Mouse (Mus musculus): ENCODE results near the gene Plekhj1. TPM values are rescaled to one million over a fixed set of nuclear protein-coding genes. Genes with fewer than 3 reads are reported as not detected.

Gene Plekhj1
- total and polyA plus RNA-seq, 2 experiments from 2014 or later: 88.1 to 94.1 TPM

DNA sequence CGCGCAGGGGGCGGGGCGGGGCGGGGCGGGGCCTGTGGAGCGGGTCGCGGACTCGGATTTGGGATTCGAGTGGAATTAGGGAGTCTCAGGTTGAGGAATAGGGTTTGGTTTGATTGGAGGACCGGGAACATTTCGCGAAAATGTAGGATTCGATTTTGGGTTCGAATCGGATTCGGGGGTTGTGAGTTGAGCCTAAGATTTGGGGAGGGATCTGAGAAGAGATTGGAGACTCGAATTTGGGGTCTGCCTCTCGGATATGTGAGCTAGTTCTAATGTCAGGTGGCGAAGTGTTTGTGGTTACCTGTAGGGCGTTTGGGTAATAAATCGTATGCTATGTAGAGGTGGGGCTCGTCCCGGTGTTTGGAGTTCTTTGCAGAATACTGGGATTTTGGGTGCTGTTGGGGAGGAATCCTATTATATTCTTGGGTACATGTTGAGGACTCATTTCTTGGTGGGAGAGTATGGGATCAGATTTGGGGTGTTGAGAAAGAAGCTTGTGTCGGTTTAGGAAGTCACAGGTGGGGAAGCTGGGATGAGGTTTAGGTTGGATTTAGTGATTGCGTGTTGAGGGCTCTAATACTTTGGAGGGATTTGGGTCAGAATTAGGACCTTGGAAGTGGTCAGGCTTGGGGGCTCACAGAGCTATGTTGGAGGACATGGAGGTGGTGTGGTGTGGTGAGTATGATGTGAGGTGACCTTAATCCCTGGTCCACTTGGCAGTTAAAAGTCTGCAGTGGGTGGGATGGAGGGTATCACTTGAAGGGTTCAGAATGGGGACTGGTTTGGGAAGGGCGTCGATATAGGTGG lies 28.8 kb upstream of the Plekhj1 start:
- peak overlapping the region; percentile 74 for H3K4me3 ChIP-seq (ENCODE audit: low read depth, low read length)
- peak overlapping the region; percentile 98 for H3K4me2 ChIP-seq (ENCODE audit: low read depth, low read length, poor library complexity, severe bottlenecking)
- H3K9me3 ChIP-seq (ENCODE audit: low read length): no peaks in the 10 kb centered on the region
- 9% methylated on average over 24 of the region's 29 CpGs for WGBS
- peak overlapping the region; percentile 85 for H3K27ac ChIP-seq (ENCODE audit: low read depth, low read length)
- ATAC-seq (ENCODE audit: low FRiP score) (no peak), DNase-seq (ENCODE audit: low spot score) (no peak)
- TF ChIP-seq CTCF (IDR thresholded peaks at IDR 0.05): no peak
- H3K27me3 ChIP-seq (ENCODE audit: insufficient read depth, low read length): no peaks in the 10 kb centered on the region
- peaks cover 14% of the 10 kb centered on the region for H3K36me3 ChIP-seq (ENCODE audit: insufficient read depth, low read length)
- H3K9ac ChIP-seq (replicated peaks; ENCODE audit: low read length, poor library complexity, severe bottlenecking): peak overlapping the region; percentile 88
- peaks cover 6% of the 10 kb centered on the region; the same call in 1 of the 2 replicates for H3K4me1 ChIP-seq (ENCODE audit: insufficient read depth, low read length)

DNA sequence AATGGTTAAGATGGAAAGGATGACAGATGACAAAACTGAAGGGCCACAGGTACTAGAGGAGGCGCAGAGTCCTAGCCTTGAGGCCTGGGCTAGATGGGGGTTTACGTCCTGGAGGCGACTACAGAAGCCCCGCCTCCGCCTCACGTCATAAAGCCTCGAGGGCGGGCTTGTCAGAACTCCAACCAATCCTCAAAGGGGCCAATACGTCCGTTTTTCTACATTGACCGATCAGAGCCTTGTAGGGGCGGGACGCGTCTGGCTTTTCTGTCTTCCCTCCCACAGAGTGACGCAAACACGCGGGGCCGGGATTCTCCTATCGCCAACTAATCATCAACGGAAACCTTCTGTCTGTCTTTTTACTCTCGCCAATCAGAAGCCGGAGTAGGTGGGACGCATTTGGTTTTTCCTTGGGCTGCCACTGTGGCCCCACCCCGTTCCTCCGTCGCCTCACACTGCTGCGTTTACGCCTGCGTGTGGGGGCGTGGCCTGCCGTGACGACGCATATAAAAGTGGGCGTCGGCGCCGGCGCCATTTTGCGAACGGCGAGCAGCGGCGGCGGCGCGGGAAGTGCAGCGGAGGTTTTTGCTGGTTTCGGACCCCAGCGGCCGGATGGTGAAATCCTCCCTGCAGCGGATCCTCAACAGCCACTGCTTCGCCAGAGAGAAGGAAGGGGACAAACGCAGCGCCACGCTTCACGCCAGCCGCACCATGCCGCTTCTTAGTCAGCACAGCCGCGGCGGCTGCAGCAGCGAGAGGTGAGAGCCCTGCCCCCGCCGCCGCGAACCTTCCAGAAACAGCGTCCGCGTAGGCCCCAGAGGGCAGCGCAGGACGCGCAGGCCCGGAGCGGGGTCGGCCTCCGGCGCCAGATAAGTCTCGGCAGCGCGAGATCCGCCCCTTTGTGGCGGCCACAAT lies 28.0 kb upstream of the Plekhj1 start, which contains the start of gene Oaz1:
TSS of gene Oaz1 (plus strand) at position 506 of the 912 bp plus-strand sequence.
- peak within 1 kb of the TSS; percentile 88 for H3K9ac ChIP-seq (replicated peaks; ENCODE audit: low read length, poor library complexity, severe bottlenecking)
- no peaks in the 10 kb centered on the region for H3K9me3 ChIP-seq (ENCODE audit: low read length)
- peak within 1 kb of the TSS; percentile 74 for H3K4me3 ChIP-seq (ENCODE audit: low read depth, low read length)
- DNase-seq (ENCODE audit: low spot score) (peak; percentile 100), ATAC-seq (ENCODE audit: low FRiP score) (peak; percentile 98)
- peaks cover 6% of the 10 kb centered on the region; the same call in 1 of the 2 replicates for H3K4me1 ChIP-seq (ENCODE audit: insufficient read depth, low read length)
- H3K4me2 ChIP-seq (ENCODE audit: low read depth, low read length, poor library complexity, severe bottlenecking): peak within 1 kb of the TSS; percentile 98
- peaks cover 14% of the 10 kb centered on the region for H3K36me3 ChIP-seq (ENCODE audit: insufficient read depth, low read length)
- peak within 1 kb of the TSS; percentile 85 for H3K27ac ChIP-seq (ENCODE audit: low read depth, low read length)
- H3K27me3 ChIP-seq (ENCODE audit: insufficient read depth, low read length): no peaks in the 10 kb centered on the region
- under 1% methylated on average over 79 of the region's 82 CpGs for WGBS
- TF ChIP-seq CTCF (IDR thresholded peaks at IDR 0.05): peak; percentile 24

- Histone ChIP-seq H3K36me3 (ENCODE audit: insufficient read depth, low read length) (peaks cover 7% of the 10 kb centered on the region; the same call in 1 of the 2 replicates), H3K27me3 (ENCODE audit: insufficient read depth, low read length) (no peaks in the 10 kb centered on the region), H3K9ac (replicated peaks; ENCODE audit: low read length, poor library complexity, severe bottlenecking) (no peak overlapping the region), H3K27ac (ENCODE audit: low read depth, low read length) (no peak overlapping the region), H3K4me2 (ENCODE audit: low read depth, low read length, poor library complexity, severe bottlenecking) (no peak overlapping the region), H3K9me3 (ENCODE audit: low read length) (no peaks in the 10 kb centered on the region), H3K4me1 (ENCODE audit: insufficient read depth, low read length) (peaks cover 6% of the 10 kb centered on the region; the same call in 1 of the 2 replicates), H3K4me3 (ENCODE audit: low read depth, low read length) (no peak overlapping the region)
- DNase-seq (ENCODE audit: low spot score) (no peak), ATAC-seq (ENCODE audit: low FRiP score) (no peak)
- 81% methylated on average over 2 of the region's 2 CpGs for WGBS
- TF ChIP-seq CTCF (IDR thresholded peaks at IDR 0.05): no peak
Measured at GRCm38 (mm10) chr10:80824827-80825226, 26.4 kb upstream of the Plekhj1 start.

DNA sequence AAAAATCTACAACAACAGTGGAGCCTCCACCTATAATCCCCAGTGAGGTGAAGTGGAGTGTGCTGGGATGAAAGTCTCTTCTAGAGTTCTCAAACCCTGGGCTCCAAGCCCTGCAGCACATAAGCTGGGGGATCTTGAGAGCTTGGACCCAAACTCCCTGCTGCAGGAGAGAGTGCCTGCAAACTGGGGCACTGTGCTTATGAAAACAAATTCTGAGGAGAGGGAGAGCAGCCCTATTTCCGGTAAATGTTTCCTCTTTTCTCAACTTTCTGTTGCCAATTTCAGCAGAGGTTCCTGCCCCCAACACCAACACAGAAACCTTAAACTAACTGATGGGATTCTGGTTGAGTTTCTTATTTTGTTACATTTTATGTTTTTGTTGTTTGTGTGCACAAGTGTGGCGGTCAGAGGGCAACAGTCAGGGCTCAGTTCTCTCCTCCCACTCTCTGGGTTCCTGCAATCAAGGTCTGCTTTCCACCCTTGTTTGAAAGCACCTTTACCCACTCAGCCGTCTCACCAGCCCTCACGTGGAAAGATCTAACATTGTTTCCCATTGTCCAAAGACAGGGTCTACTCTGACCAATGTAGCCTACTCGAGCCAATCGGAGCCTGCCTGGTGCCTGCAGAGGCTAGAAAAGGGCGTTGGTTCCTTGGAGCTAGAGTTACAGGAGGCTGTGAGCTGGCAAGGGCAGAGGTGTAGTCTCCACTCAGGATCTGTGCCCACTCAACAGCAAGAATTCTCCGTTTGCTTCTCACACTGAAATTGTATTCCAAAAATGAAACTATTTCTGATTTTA lies 25.6 kb upstream of the Plekhj1 start:
- H3K9ac ChIP-seq (replicated peaks; ENCODE audit: low read length, poor library complexity, severe bottlenecking): no peak overlapping the region
- no peak overlapping the region for H3K4me2 ChIP-seq (ENCODE audit: low read depth, low read length, poor library complexity, severe bottlenecking)
- 70% methylated on average over 8 of the region's 8 CpGs for WGBS
- peaks cover 6% of the 10 kb centered on the region; the same call in 1 of the 2 replicates for H3K4me1 ChIP-seq (ENCODE audit: insufficient read depth, low read length)
- H3K36me3 ChIP-seq (ENCODE audit: insufficient read depth, low read length): no peaks in the 10 kb centered on the region; the same call in 1 of the 2 replicates
- H3K27me3 ChIP-seq (ENCODE audit: insufficient read depth, low read length): no peaks in the 10 kb centered on the region
- H3K9me3 ChIP-seq (ENCODE audit: low read length): no peaks in the 10 kb centered on the region
- DNase-seq (ENCODE audit: low spot score): no peak
- ATAC-seq (ENCODE audit: low FRiP score): no peak
- no peak for TF ChIP-seq CTCF (IDR thresholded peaks at IDR 0.05)
- no peak overlapping the region for H3K4me3 ChIP-seq (ENCODE audit: low read depth, low read length)
- no peak overlapping the region for H3K27ac ChIP-seq (ENCODE audit: low read depth, low read length)

DNA sequence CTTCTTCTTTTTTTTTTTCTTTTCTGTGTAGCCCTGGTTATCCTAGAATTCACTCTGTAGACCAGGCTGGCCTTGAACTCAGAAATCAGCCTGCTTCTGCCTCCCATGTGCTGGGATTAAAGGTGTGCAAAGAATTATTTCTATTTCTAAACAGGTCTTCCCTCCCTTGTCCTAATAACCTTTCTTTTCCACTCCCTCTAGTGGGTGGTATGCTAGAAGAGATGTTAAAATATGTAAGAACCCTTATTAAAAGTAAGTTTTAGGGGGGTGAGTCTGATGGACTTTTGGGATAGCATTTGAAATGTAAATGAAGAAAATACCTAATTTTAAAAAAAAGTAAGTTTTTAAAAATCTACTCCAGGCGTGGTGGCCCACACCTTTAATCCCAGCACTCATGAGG lies 24.9 kb upstream of the Plekhj1 start:
- Histone ChIP-seq H3K27me3 (ENCODE audit: insufficient read depth, low read length) (no peaks in the 10 kb centered on the region), H3K4me3 (ENCODE audit: low read depth, low read length) (no peak overlapping the region), H3K9ac (replicated peaks; ENCODE audit: low read length, poor library complexity, severe bottlenecking) (no peak overlapping the region), H3K27ac (ENCODE audit: low read depth, low read length) (no peak overlapping the region), H3K4me1 (ENCODE audit: insufficient read depth, low read length) (peaks cover 6% of the 10 kb centered on the region; the same call in 1 of the 2 replicates), H3K9me3 (ENCODE audit: low read length) (no peaks in the 10 kb centered on the region), H3K36me3 (ENCODE audit: insufficient read depth, low read length) (no peaks in the 10 kb centered on the region), H3K4me2 (ENCODE audit: low read depth, low read length, poor library complexity, severe bottlenecking) (no peak overlapping the region)
- no peak for DNase-seq (ENCODE audit: low spot score)
- TF ChIP-seq CTCF (IDR thresholded peaks at IDR 0.05): no peak; the same call in 1 of the 2 replicates
- WGBS: 94% methylated on average over 1 of the region's 1 CpGs
- no peak for ATAC-seq (ENCODE audit: low FRiP score)

All from midbrain, postnatal 0 days (tissue).